Mouse (Mus musculus) E14TG2a.4 (cell line): Measurements from ENCODE around the gene Cpne5.
A peak's percentile ranks its signal among the peaks of the same experiment; 100 is the strongest.

Source experiments
- H3K27me3 ChIP-seq: 2 replicates; pipeline ENCODE4 v1.6.1; 2014; ENCODE audit warnings: low read length, control low read depth; ENCODE audit not compliant: insufficient read depth
- H3K36me3 ChIP-seq: 2 replicates; pipeline ENCODE4 v1.6.1; 2014; ENCODE audit warnings: low read length, control low read depth; ENCODE audit not compliant: insufficient read depth
- H3K4me1 ChIP-seq: replicated peaks from 2 replicates; pipeline ENCODE4 v1.6.1; 2014; ENCODE audit warnings: low read depth, low read length, control low read depth
- H3K4me3 ChIP-seq: replicated peaks from 2 replicates; pipeline ENCODE4 v1.5.1; 2014; ENCODE audit warnings: mild to moderate bottlenecking, low read length
- H3K9me3 ChIP-seq: 2 replicates; pipeline ENCODE4 v1.6.1; 2014; ENCODE audit warnings: low read length, control low read depth
- CTCF ChIP-seq: conservative IDR thresholded peaks from 2 replicates; pipeline ENCODE4 v1.5.1; 2014; ENCODE audit warnings: low read length
- NANOG ChIP-seq: IDR thresholded peaks from 2 replicates; pipeline ENCODE4 v1.6.1; 2014; ENCODE audit warnings: borderline replicate concordance, low read length, mixed read lengths
- POU5F1 ChIP-seq: IDR thresholded peaks from 2 replicates; pipeline ENCODE4 v1.6.1; 2014; ENCODE audit warnings: low read length, borderline replicate concordance

Gene Cpne5

DNA sequence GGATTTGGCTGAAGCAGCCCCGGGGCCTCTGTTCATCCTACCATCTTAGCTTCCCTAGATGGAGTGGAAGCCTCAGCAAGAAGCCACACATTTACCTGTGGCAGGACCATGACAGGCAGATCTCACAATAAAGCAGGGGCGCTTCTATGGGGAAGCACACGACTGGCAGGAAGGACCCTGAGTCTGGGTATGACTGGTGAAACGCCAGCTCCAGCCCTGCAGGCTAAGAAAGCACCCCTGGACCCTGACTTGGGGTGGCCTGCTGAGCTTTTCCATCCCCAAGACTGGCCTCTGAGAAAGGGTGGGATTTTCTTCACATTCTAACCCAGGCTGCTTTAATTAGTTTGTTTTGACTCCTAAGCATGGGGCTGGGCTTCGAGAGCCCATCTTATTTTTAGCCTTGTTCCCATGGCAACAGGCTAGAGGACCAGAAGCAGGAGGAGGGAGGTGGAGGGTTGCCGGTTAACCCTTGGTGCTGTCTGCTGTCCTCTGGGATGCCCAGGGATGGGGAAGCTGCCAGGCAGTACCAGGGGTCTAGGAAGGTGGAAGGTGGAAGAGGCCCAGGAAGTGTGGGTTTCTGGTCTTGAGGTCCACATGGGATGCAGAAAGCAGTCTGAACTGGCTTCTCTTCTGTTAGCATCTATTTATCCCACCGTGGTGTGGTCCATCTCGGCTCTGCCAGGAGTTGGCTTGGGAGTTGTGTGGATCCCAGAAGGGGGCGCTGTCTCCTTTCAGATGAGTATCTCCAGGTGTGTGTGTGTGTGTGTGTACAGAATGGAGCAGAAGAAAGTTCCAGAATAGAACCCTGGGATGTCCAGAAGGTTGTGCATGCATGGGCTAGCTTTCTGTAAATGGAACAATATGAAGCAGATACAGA is 61.3 kb downstream of the Cpne5 start:
- TF ChIP-seq NANOG (no peak), POU5F1 (no peak), CTCF (peak; percentile 43)
- Histone ChIP-seq H3K27me3 (no peaks in the 10 kb centered on the region), H3K36me3 (peaks cover 9% of the 10 kb centered on the region; the same call in 1 of the 2 replicates), H3K4me3 (no peak overlapping the region), H3K4me1 (peaks cover 45% of the 10 kb centered on the region), H3K9me3 (no peaks in the 10 kb centered on the region)

DNA sequence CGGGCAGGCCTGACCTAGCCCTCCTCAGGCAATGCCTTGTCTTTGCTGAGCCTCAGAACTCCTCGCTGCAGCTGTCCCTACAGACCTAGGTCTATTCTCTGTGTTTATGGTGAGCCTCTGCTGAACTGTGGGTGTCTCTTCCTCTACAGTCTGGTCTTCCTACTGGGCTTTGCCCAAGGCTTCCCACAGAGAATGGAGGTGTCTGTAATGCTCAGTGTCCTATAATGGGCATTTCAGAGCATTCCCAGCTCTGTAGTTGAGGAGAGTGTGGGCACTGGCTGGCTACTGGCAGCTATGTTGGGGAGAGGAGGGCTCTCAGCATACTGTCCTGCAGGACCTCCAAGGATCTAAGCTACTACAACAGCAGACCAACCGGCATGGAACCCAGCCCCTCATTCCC is 62.3 kb downstream of the Cpne5 start:
- peaks cover 53% of the 10 kb centered on the region for H3K4me1 ChIP-seq
- H3K36me3 ChIP-seq = peaks cover 9% of the 10 kb centered on the region; the same call in 1 of the 2 replicates
- H3K27me3 ChIP-seq = no peaks in the 10 kb centered on the region
- H3K4me3 ChIP-seq = no peak overlapping the region
- TF ChIP-seq CTCF = no peak
- no peak for TF ChIP-seq NANOG
- no peaks in the 10 kb centered on the region for H3K9me3 ChIP-seq

DNA sequence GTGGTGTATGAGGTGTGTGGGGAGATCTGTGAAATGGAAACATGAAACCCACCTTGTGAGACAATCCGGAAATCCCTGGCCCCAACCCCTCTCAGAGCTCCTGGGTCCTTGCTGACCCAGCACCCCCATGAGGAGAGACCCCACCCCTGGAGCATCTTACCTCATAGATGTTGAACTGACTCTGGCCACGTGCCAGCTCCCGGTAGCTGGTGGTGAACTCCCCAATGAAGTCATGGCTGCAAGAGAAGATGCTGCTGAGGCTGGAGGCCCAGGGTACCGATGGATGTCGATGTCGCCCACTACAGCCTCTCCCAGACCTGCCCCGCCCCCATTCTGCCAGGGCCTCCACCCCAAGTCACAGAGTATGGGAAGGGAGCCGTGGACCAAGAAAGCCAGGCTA is 64.8 kb downstream of the Cpne5 start:
- Histone ChIP-seq H3K36me3 (no peaks in the 10 kb centered on the region; the same call in 1 of the 2 replicates), H3K4me1 (peaks cover 61% of the 10 kb centered on the region), H3K4me3 (no peak overlapping the region), H3K9me3 (no peaks in the 10 kb centered on the region), H3K27me3 (no peaks in the 10 kb centered on the region)
- no peak for TF ChIP-seq POU5F1
- no peak for TF ChIP-seq CTCF
- no peak for TF ChIP-seq NANOG

DNA sequence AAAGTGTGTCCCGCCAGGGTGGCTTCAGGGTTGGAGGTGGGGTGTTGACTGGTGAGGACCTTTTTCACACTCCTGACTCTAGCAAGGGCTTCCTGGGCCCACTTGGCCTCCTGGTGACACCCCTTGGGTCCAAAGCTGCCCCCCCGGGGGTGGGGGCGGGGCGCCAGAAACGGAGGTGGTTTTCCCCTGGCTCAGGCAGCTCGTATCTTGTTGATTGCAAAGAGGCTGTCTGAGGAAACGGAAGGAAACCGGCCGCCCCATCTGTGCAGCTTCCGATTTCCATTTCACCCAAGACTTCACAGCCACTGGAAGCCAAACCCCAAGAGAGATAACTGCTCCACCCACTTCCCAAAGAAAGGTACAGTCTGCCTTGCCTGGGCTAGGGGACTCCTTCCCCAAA is 65.9 kb downstream of the Cpne5 start:
- no peaks in the 10 kb centered on the region for H3K36me3 ChIP-seq

DNA sequence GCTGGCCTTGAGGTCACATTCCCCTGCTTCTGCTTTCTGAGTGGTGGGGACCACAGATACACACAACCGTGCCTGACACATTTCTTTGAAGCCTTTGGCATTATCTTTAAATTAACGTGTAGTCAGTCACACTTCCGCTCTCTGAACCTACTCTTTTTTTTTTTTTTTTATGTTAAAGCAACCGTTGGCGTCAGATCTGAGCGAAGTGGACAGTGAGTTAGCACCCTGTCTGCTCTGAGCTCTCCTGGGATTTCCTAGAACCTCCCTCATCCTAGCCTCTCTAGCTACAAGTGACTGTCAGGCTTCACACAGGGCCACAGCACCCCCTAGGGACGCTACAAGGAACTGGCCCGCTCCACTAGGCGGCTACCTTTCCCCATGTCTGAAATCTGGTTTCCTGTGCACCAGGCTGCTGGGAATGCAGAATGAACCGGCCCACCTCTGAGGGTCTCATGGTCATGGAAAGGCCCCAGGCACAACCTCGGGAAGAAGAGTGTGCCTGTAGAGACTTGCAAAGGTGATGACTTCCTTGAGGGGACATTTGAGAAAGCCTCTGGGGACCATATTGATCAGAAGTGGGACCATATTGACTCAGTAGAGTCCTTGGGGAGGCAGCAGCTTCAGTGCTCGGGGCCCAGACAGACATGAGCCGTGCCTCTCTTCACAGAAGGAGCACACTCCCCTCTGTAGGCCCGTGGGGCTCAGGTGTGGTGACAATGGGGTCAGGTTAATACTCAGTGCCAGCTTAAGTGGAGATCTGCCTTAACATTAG is 66.8 kb downstream of the Cpne5 start:
- no peaks in the 10 kb centered on the region for H3K27me3 ChIP-seq
- peaks cover 69% of the 10 kb centered on the region for H3K4me1 ChIP-seq
- no peaks in the 10 kb centered on the region for H3K36me3 ChIP-seq
- H3K9me3 ChIP-seq = no peaks in the 10 kb centered on the region
- H3K4me3 ChIP-seq = peak overlapping the region; percentile 30; the same call in 1 of the 2 replicates
- TF ChIP-seq CTCF (peak; percentile 97), NANOG (no peak)

More for the DNA sequence above, 65.9 kb downstream of the Cpne5 start:
- Histone ChIP-seq H3K9me3 (no peaks in the 10 kb centered on the region), H3K27me3 (no peaks in the 10 kb centered on the region), H3K4me1 (peaks cover 66% of the 10 kb centered on the region), H3K4me3 (peak overlapping the region; percentile 30; the same call in 1 of the 2 replicates)
- no peak for TF ChIP-seq POU5F1
- no peak for TF ChIP-seq CTCF
- TF ChIP-seq NANOG = no peak

DNA sequence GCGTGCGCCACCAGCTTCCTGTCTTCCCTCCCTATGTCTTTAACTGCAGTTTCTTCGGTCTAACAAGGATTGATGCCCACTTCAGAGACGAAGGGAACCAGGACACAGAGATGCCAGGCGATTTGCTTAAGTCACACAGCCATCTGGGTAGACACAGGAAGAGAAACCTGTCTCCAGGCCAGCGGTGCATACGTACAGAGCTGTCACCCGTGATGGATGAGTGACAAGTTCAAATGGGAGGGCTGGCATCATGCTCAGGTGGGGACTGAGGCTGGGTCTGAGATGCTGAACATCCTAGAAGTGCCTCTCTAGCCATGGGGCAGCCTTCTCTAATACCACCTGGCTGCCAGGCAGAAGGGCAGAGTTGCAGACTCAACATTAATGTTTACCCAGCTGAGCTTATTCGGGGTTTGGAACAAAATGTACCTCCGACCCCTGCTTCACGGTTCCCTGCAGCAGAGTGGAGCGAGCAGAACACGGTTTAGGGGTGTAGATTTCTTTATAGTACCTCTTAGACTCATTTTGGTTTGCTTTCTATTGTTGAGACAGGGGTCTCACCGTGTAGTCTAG is 67.5 kb downstream of the Cpne5 start:
- TF ChIP-seq POU5F1 (no peak), CTCF (no peak), NANOG (no peak)
- Histone ChIP-seq H3K27me3 (no peaks in the 10 kb centered on the region), H3K9me3 (no peaks in the 10 kb centered on the region), H3K4me1 (peaks cover 75% of the 10 kb centered on the region), H3K4me3 (no peak overlapping the region), H3K36me3 (no peaks in the 10 kb centered on the region)

DNA sequence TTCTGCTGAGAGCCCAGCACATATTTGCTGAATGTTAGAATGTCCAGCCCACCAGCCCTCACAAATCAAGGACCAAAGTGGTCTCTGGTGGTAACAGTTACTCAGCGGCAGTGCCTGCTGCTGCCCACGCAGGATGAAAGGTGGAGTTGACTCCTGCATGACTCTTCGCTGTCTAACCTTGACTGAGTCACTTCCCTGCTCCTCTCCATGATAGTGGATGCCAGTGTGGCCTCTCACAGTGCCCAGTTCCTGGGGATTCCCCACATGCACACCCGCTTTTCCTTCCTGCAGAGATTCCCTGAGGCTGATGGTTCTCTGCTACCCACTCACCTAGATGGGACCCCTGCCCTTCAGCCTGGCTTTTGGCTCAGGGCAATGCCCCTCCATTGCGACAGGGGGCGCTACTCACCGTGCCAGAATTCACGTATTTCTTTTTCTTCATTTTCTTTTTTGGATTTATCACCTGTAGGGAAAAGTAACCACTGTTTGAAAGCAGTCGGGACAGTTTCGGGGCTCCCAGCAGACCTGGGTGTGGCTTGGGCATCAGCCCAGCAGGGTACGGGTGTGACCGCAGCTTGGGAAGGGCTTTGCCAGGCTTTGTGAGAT is 68.9 kb downstream of the Cpne5 start:
- Histone ChIP-seq H3K4me3 (no peak overlapping the region), H3K9me3 (no peaks in the 10 kb centered on the region), H3K36me3 (peaks cover 7% of the 10 kb centered on the region), H3K4me1 (peaks cover 89% of the 10 kb centered on the region), H3K27me3 (no peaks in the 10 kb centered on the region)
- no peak for TF ChIP-seq NANOG
- no peak for TF ChIP-seq POU5F1
- TF ChIP-seq CTCF = peak; percentile 99

DNA sequence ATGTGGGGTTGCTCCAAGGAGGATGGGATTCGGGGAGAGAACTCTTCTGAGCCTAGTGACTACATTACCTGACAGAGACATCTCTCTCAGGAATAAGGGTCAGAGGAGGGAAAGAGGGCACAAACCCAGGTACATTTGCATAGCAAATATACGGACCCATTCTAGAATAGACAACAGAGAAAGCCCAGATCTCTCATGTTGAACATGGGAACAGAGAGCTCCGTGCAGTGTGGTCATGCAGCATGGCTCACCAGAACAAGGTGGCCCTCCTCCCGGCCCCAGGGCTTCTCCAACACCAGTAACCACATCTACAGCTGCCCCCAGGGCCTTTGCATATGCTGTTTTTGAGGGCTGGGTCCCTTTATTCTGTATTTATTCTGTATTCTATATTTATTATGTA is 69.5 kb downstream of the Cpne5 start:
- Histone ChIP-seq H3K27me3 (no peaks in the 10 kb centered on the region), H3K4me1 (peaks cover 94% of the 10 kb centered on the region), H3K9me3 (no peaks in the 10 kb centered on the region), H3K4me3 (no peak overlapping the region), H3K36me3 (peaks cover 13% of the 10 kb centered on the region)
- TF ChIP-seq NANOG (no peak), CTCF (no peak), POU5F1 (no peak)
